Mouse (Mus musculus) leukemia stem cell, adult 10-12 weeks (primary cell): ENCODE results near the gene Hdhd5. TPM values are rescaled to one million over a fixed set of nuclear protein-coding genes. Genes with fewer than 3 reads are reported as not detected.

Source experiments
- polyA plus RNA-seq: library from polyadenylated mRNA; stranded (reverse); fragments of >175 nt; gene quantifications from 2 replicates; pipeline ENCODE4 v1.2.3, GENCODE M21; 2012; ENCODE audit warnings: low replicate concordance

Gene Hdhd5
- polyA plus RNA-seq, result 9.0 and 13.4 TPM in 2 replicates

DNA sequence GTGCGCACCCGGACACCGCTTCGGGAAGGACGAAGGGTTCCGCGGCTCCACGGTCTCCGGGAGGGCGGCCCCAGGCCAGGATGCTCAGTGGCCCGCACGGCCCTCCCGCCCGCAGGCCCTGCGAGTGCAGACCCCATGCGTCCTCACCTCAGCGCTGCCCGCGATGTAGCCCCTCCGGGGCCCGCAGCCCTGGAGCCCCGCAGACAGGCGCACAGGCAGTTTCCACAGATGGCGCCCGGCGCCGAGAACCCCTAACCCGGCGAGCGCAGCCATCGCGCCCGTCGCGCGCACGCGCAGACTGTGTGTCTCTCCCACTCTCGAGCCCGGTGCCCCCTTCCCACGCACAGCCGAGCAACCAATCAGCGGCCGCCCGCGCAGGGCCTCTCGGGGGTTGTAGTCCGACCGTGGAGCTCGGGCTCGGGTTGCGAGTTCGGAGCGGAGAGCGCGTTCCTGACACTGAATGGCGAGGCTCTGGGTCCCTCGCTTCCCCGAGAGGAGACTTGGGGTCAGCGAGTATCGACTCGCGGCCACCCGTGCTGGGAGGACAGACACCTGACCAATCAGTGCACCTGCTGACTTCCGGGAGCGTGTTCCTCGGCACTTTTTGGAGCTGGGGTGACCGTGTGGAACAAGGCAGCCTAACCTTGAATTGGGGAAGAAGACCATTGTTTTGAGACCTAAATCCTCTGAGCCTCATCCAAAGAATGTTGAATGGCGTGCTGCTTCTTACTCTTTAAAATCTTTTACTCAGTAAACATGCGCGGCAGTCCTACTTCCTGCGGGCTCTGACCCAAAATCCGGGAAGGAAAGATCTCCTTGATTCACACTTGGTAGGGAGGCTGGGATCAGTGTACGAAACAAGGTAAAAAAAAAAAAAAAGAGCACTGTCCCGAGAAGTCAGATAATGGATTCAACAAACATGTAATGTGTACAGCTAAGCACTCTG, at the start of gene Hdhd5:
TSS of gene Hdhd5 (minus strand) at position 300 of the 946 bp plus-strand sequence.

DNA sequence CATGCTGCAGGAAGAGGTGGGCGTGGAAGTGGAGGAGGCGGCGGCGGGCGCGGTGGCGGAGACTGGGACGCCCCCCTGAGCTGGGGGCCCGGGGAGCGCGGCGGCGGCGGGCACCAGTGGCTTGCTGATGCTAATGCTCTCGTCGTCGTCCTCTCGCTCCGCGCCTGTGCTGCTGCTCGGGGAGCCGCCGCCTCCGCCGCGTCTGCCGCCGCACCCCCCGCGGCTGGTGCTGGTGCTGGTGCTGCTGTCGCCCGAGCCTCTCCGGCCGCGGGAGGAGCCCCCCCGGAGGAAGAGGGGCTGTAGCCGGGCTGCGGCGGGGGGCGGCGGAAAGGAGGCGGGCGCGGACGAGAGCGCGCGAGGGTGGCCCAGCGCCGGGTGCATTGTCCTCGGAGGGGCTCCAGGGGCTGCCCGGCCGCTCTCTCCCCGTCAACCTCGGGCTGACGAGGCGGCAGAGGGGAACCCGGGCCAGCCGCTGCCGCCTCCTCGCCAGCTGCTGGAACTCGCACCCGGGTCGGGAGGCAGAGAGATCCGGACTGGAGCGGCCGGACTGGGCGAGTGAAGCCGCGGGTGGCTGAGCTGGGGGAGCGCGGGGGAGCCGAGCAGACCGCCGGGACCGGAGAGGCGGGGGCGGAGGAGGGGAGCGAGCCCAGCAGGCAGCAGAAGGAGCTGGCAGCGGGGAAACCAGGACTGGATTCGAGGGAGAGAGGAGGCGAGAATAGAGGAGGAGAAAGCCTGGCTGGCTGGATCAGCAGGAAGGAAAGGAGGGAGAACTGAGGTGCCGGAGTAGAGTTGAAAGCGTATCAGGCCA, 37.5 kb downstream of the Hdhd5 start, which contains the start of gene Tmem121b:
TSS of gene Tmem121b (minus strand) at position 434 of the 808 bp plus-strand sequence.

GRCm38 (mm10) chr6:120463086-120463871, 67.8 kb downstream of the Hdhd5 start, which contains the start of gene Il17ra:
Il17ra (plus strand) TSS chr6:120463247.

Other genes with a start within 250 kb of the Hdhd5 start
- not detected in 2 replicates for gene D330020A13Rik, start 237.0 kb downstream of the Hdhd5 start, polyA plus RNA-seq
- gene B4galnt3, start 236.8 kb downstream of the Hdhd5 start, polyA plus RNA-seq, result 0.08 and 0.09 TPM in 2 replicates
- 15.0 and 26.7 TPM in 2 replicates for gene Kdm5a, start 167.2 kb downstream of the Hdhd5 start, polyA plus RNA-seq
- gene Ccdc77, start 166.9 kb downstream of the Hdhd5 start, polyA plus RNA-seq, result 0.62 and 3.3 TPM in 2 replicates
- gene Il17ra, start 68.1 kb downstream of the Hdhd5 start, polyA plus RNA-seq, result 26.2 and 30.6 TPM in 2 replicates
- gene Tmem121b, start 37.5 kb downstream of the Hdhd5 start, polyA plus RNA-seq, result 0.15 and 0.21 TPM in 2 replicates
- gene Cecr2, start 135.1 kb upstream of the Hdhd5 start, polyA plus RNA-seq, result 52.4 and 81.6 TPM in 2 replicates
- 0.68 and 1.1 TPM in 2 replicates for gene Slc25a18, start 242.3 kb upstream of the Hdhd5 start, polyA plus RNA-seq